Mouse (Mus musculus) cortical plate, adult 2 months (tissue): ENCODE results near the gene Dll4.

Experiments
- CTCF ChIP-seq: fragments of 200-500 bp; IDR thresholded peaks from 2 replicates; pipeline ENCODE4 v1.5.1; 2011; ENCODE audit warnings: mild to moderate bottlenecking, control low read depth, low read length; ENCODE audit not compliant: insufficient read depth; ENCODE audit errors: extremely low read depth
- POLR2A ChIP-seq: fragments of 200-500 bp; IDR thresholded peaks from 2 replicates; pipeline ENCODE4 v1.6.1; 2011; ENCODE audit warnings: mild to moderate bottlenecking, low read length, control low read depth; ENCODE audit not compliant: insufficient read depth; ENCODE audit errors: extremely low read depth

- TF ChIP-seq CTCF, result no peak
- no peak for TF ChIP-seq POLR2A
Observed at GRCm38 (mm10) chr2:119377286-119377685, 51.7 kb downstream of the Dll4 start.
